Mouse (Mus musculus): ENCODE measurements around the gene Flcn. TPM values are rescaled to one million over a fixed set of nuclear protein-coding genes. Genes with fewer than 3 reads are reported as not detected.

Gene Flcn
- total and polyA plus RNA-seq, 2 experiments from 2014 or later = 43.3 to 46.9 TPM

- Histone ChIP-seq H3K4me2 (ENCODE audit: low read depth, low read length) (no peak overlapping the region), H3K4me3 (ENCODE audit: low read depth, low read length) (no peak overlapping the region), H3K36me3 (replicated peaks; ENCODE audit: control insufficient read depth, insufficient read depth, low read length) (peaks cover 93% of the 10 kb centered on the region), H3K9me3 (replicated peaks; ENCODE audit: control insufficient read depth, low read length) (no peaks in the 10 kb centered on the region), H3K4me1 (ENCODE audit: control insufficient read depth, insufficient read depth) (peaks cover 18% of the 10 kb centered on the region), H3K27me3 (ENCODE audit: control insufficient read depth, insufficient read depth, low read length) (no peaks in the 10 kb centered on the region), H3K9ac (replicated peaks; ENCODE audit: low read depth, low read length) (no peak overlapping the region), H3K27ac (ENCODE audit: low read depth) (no peak overlapping the region)
- TF ChIP-seq EP300 (IDR thresholded peaks at IDR 0.05; ENCODE audit: low read depth) (no peak), CTCF (IDR thresholded peaks at IDR 0.05; ENCODE audit: low read depth) (no peak)
- 78% methylated on average over 6 of the region's 6 CpGs for WGBS
- DNase-seq (ENCODE audit: low spot score) (no peak), ATAC-seq (ENCODE audit: insufficient read depth, low read depth) (no peak)
These were observed 55.3 kb downstream of the Flcn start for GRCm38 (mm10) chr11:59754504-59754903.

- no peak for DNase-seq (ENCODE audit: low spot score)
- H3K36me3 ChIP-seq (replicated peaks; ENCODE audit: control insufficient read depth, insufficient read depth, low read length) = peaks cover 85% of the 10 kb centered on the region
- 92% methylated on average over 3 of the region's 3 CpGs for WGBS
- no peak overlapping the region for H3K4me2 ChIP-seq (ENCODE audit: low read depth, low read length)
- H3K4me1 ChIP-seq (ENCODE audit: control insufficient read depth, insufficient read depth) = no peaks in the 10 kb centered on the region
- no peaks in the 10 kb centered on the region for H3K9me3 ChIP-seq (replicated peaks; ENCODE audit: control insufficient read depth, low read length)
- H3K9ac ChIP-seq (replicated peaks; ENCODE audit: low read depth, low read length) = no peak overlapping the region
- H3K4me3 ChIP-seq (ENCODE audit: low read depth, low read length) = no peak overlapping the region
- ATAC-seq (ENCODE audit: insufficient read depth, low read depth) = no peak
- H3K27me3 ChIP-seq (ENCODE audit: control insufficient read depth, insufficient read depth, low read length) = no peaks in the 10 kb centered on the region
- H3K27ac ChIP-seq (ENCODE audit: low read depth) = no peak overlapping the region
- TF ChIP-seq CTCF (IDR thresholded peaks at IDR 0.05; ENCODE audit: low read depth) = no peak
- no peak for TF ChIP-seq EP300 (IDR thresholded peaks at IDR 0.05; ENCODE audit: low read depth)
These were observed 60.8 kb downstream of the Flcn start for GRCm38 (mm10) chr11:59749050-59749449.

- peaks cover 85% of the 10 kb centered on the region for H3K36me3 ChIP-seq (replicated peaks; ENCODE audit: control insufficient read depth, insufficient read depth, low read length)
- H3K9ac ChIP-seq (replicated peaks; ENCODE audit: low read depth, low read length) = no peak overlapping the region
- no peaks in the 10 kb centered on the region for H3K27me3 ChIP-seq (ENCODE audit: control insufficient read depth, insufficient read depth, low read length)
These were observed 63.2 kb downstream of the Flcn start for GRCm38 (mm10) chr11:59746614-59747013.

GRCm38 (mm10) chr11:59745851-59746250 lies 64.0 kb downstream of the Flcn start:
- TF ChIP-seq EP300 (IDR thresholded peaks at IDR 0.05; ENCODE audit: low read depth) (no peak), CTCF (IDR thresholded peaks at IDR 0.05; ENCODE audit: low read depth) (no peak)
- Histone ChIP-seq H3K27me3 (ENCODE audit: control insufficient read depth, insufficient read depth, low read length) (no peaks in the 10 kb centered on the region), H3K4me1 (ENCODE audit: control insufficient read depth, insufficient read depth) (no peaks in the 10 kb centered on the region), H3K27ac (ENCODE audit: low read depth) (no peak overlapping the region), H3K9ac (replicated peaks; ENCODE audit: low read depth, low read length) (no peak overlapping the region), H3K4me3 (ENCODE audit: low read depth, low read length) (no peak overlapping the region), H3K9me3 (replicated peaks; ENCODE audit: control insufficient read depth, low read length) (no peaks in the 10 kb centered on the region), H3K36me3 (replicated peaks; ENCODE audit: control insufficient read depth, insufficient read depth, low read length) (peaks cover 85% of the 10 kb centered on the region), H3K4me2 (ENCODE audit: low read depth, low read length) (no peak overlapping the region)
- 83% methylated on average over 5 of the region's 5 CpGs for WGBS
- no peak for DNase-seq (ENCODE audit: low spot score)
- ATAC-seq (ENCODE audit: insufficient read depth, low read depth) = no peak

More at GRCm38 (mm10) chr11:59746614-59747013, 63.2 kb downstream of the Flcn start:
- 81% methylated on average over 2 of the region's 2 CpGs for WGBS
- DNase-seq (ENCODE audit: low spot score) = peak; percentile 30
- Histone ChIP-seq H3K4me3 (ENCODE audit: low read depth, low read length) (no peak overlapping the region), H3K4me2 (ENCODE audit: low read depth, low read length) (no peak overlapping the region), H3K27ac (ENCODE audit: low read depth) (no peak overlapping the region), H3K9me3 (replicated peaks; ENCODE audit: control insufficient read depth, low read length) (no peaks in the 10 kb centered on the region), H3K4me1 (ENCODE audit: control insufficient read depth, insufficient read depth) (no peaks in the 10 kb centered on the region)
- TF ChIP-seq CTCF (IDR thresholded peaks at IDR 0.05; ENCODE audit: low read depth) = peak; percentile 80
- TF ChIP-seq EP300 (IDR thresholded peaks at IDR 0.05; ENCODE audit: low read depth) = no peak
- no peak for ATAC-seq (ENCODE audit: insufficient read depth, low read depth)

GRCm38 (mm10) chr11:59744374-59744773 lies 65.4 kb downstream of the Flcn start:
- TF ChIP-seq CTCF (IDR thresholded peaks at IDR 0.05; ENCODE audit: low read depth) (no peak), EP300 (IDR thresholded peaks at IDR 0.05; ENCODE audit: low read depth) (no peak)
- peaks cover 85% of the 10 kb centered on the region for H3K36me3 ChIP-seq (replicated peaks; ENCODE audit: control insufficient read depth, insufficient read depth, low read length)
- ATAC-seq (ENCODE audit: insufficient read depth, low read depth) (no peak), DNase-seq (ENCODE audit: low spot score) (no peak)
- no peak overlapping the region for H3K4me2 ChIP-seq (ENCODE audit: low read depth, low read length)
- no peaks in the 10 kb centered on the region for H3K27me3 ChIP-seq (ENCODE audit: control insufficient read depth, insufficient read depth, low read length)
- H3K27ac ChIP-seq (ENCODE audit: low read depth) = no peak overlapping the region
- H3K4me3 ChIP-seq (ENCODE audit: low read depth, low read length) = no peak overlapping the region
- H3K4me1 ChIP-seq (ENCODE audit: control insufficient read depth, insufficient read depth) = no peaks in the 10 kb centered on the region
- H3K9ac ChIP-seq (replicated peaks; ENCODE audit: low read depth, low read length) = no peak overlapping the region
- WGBS = 86% methylated on average over 4 of the region's 4 CpGs
- H3K9me3 ChIP-seq (replicated peaks; ENCODE audit: control insufficient read depth, low read length) = no peaks in the 10 kb centered on the region

- TF ChIP-seq CTCF (IDR thresholded peaks at IDR 0.05; ENCODE audit: low read depth) (no peak), EP300 (IDR thresholded peaks at IDR 0.05; ENCODE audit: low read depth) (no peak)
- Histone ChIP-seq H3K4me2 (ENCODE audit: low read depth, low read length) (no peak overlapping the region), H3K27ac (ENCODE audit: low read depth) (no peak overlapping the region), H3K4me3 (ENCODE audit: low read depth, low read length) (no peak overlapping the region), H3K9ac (replicated peaks; ENCODE audit: low read depth, low read length) (no peak overlapping the region), H3K27me3 (ENCODE audit: control insufficient read depth, insufficient read depth, low read length) (no peaks in the 10 kb centered on the region), H3K9me3 (replicated peaks; ENCODE audit: control insufficient read depth, low read length) (no peaks in the 10 kb centered on the region), H3K4me1 (ENCODE audit: control insufficient read depth, insufficient read depth) (no peaks in the 10 kb centered on the region), H3K36me3 (replicated peaks; ENCODE audit: control insufficient read depth, insufficient read depth, low read length) (peaks cover 85% of the 10 kb centered on the region)
- ATAC-seq (ENCODE audit: insufficient read depth, low read depth) (no peak), DNase-seq (ENCODE audit: low spot score) (no peak)
- WGBS = 94% methylated on average over 1 of the region's 1 CpGs
These were observed 66.1 kb downstream of the Flcn start for GRCm38 (mm10) chr11:59743712-59744111.

All from heart, postnatal 0 days (tissue).